Mouse (Mus musculus) neutrophil, adult 59 days (primary cell): ENCODE results near the gene Gm21828. TPM values are rescaled to one million over a fixed set of nuclear protein-coding genes. Genes with fewer than 3 reads are reported as not detected.

Experiments used
- total RNA-seq, 2 experiments: library from RNA; stranded (reverse); gene quantifications; 1 replicate in 1 of 2; 2 replicates in 1 of 2; pipeline ENCODE4 v1.2.4; 2023

Gm21828 gene
- not detected for total RNA-seq

GRCm38 (mm10) chrY:13223828-13224227 lies at the start of gene Gm21828:
Gene Gm21828 (minus strand): TSS chrY:13223928.

GRCm38 (mm10) chrY:13252091-13252490 lies 28.4 kb upstream of the Gm21828 start, which contains the start of the genes Gm21440 and Gm21454:
Gene Gm21440 (plus strand): TSS chrY:13252391.
Gene Gm21454 (plus strand): TSS chrY:13252442.

Other genes starting within 250 kb of the Gm21828 start
- not detected for gene Gm20807, start 181.0 kb downstream of the Gm21828 start, total RNA-seq
- not detected for gene Gm21891, start 90.4 kb downstream of the Gm21828 start, total RNA-seq
- not detected for gene Gm21425, start 62.0 kb downstream of the Gm21828 start, total RNA-seq
- not detected for gene Gm21440, start 28.5 kb upstream of the Gm21828 start, total RNA-seq
- not detected for gene Gm21454, start 28.5 kb upstream of the Gm21828 start, total RNA-seq
- gene Gm21725, start 125.1 kb upstream of the Gm21828 start, total RNA-seq: not detected
- not detected for gene Gm21866, start 241.7 kb upstream of the Gm21828 start, total RNA-seq